Mouse (Mus musculus) small intestine, adult 2 months (tissue): Measurements from ENCODE around the gene Il25.

Source experiments
- CTCF ChIP-seq: fragments of 200-500 bp; IDR thresholded peaks from 2 replicates; pipeline ENCODE4 v1.5.1; 2012; ENCODE audit warnings: low read depth, mild to moderate bottlenecking, control low read depth, inconsistent platforms, low read length, moderate library complexity, mixed read lengths; ENCODE audit not compliant: insufficient replicate concordance, insufficient read length; ENCODE audit errors: extremely low read depth
- POLR2A ChIP-seq: fragments of 200-500 bp; IDR thresholded peaks from 2 replicates; pipeline ENCODE4 v1.6.1; 2012; ENCODE audit warnings: low read depth, mild to moderate bottlenecking, control low read depth, inconsistent platforms, low read length, moderate library complexity

DNA sequence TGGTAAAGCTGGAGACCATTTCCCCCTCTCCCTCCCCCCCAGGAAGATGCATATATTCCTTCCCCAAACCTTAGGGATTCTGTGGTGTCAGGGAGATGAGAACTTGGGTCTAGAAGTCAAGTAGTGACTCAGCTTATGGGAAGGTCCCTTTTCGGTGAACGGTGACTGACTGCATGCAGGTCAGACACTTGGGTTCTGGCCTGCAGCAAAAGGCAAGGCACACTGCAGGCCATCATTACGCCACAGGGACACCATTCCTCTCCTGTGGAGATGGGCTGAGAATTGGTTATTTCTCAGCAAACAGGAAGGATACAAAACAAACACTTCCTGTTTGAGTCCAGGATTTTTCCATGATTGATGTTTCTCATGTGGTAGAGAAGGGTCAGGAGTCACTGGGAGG lies 26.7 kb downstream of the Il25 start:
- TF ChIP-seq POLR2A (no peak), CTCF (no peak)
